Mouse (Mus musculus): Measurements from ENCODE around the gene Spock1. TPM values are rescaled to one million over a fixed set of nuclear protein-coding genes. Genes with fewer than 3 reads are reported as not detected.

Spock1 gene
- total and polyA plus RNA-seq, 3 experiments, result not detected

DNA sequence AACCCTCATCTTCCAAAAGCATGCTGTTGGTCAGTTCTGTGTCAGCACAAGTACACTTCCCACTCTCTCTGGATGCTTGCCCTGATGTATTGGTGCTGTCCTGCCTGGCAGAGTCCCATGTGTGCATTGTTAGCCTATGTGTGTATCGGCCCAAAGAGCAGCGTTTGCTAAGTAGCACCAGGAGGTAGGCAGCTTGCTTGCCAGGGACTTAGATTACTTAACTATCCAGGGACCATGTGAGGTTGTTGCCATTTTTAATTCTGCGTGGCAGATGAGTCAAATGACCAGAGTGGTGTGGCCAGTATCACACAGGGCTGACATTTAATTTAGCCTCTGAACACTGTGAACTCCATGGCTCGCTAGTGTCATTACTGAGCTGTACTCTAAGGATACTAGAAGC is 256.9 kb downstream of the Spock1 start:
- Histone ChIP-seq H3K9me3 (replicated peaks; ENCODE audit: low read length) (peaks cover 82% of the 10 kb centered on the region), H3K27ac (ENCODE audit: insufficient read depth, low read depth) (no peak overlapping the region), H3K4me2 (ENCODE audit: insufficient read depth, low read depth, poor library complexity, severe bottlenecking) (no peak overlapping the region), H3K36me3 (replicated peaks in 1 of 2; ENCODE audit: control insufficient read depth in 1 of 2, insufficient read depth in 1 of 2, low read length in 1 of 2) (no peaks in the 10 kb centered on the region), H3K4me1 (ENCODE audit: control insufficient read depth in 1 of 2, insufficient read depth in 2 of 2) (no peaks in the 10 kb centered on the region), H3K9ac (ENCODE audit: insufficient read depth, low read depth) (no peak overlapping the region), H3K4me3 (replicated peaks in 1 of 3; ENCODE audit: low read depth in 2 of 3, low read length in 2 of 3, poor library complexity in 1 of 3) (no peak overlapping the region), H3K27me3 (replicated peaks) (no peaks in the 10 kb centered on the region), H3K79me2 (replicated peaks; ENCODE audit: control insufficient read depth, extremely low read depth, insufficient read depth, poor library complexity, severe bottlenecking) (no peaks in the 10 kb centered on the region)
- no peak for TF ChIP-seq ZC3H11A (IDR thresholded peaks at IDR 0.05; ENCODE audit: low read depth, low read length)
- TF ChIP-seq PAX5 (IDR thresholded peaks at IDR 0.05; ENCODE audit: low read length), result no peak
- TF ChIP-seq GABPA (IDR thresholded peaks at IDR 0.05; ENCODE audit: insufficient replicate concordance, low read depth, low read length), result no peak
- no peak for TF ChIP-seq BHLHE40 (IDR thresholded peaks at IDR 0.05; ENCODE audit: low read depth, low read length)
- TF ChIP-seq TCF12 (IDR thresholded peaks at IDR 0.05; ENCODE audit: low read depth, low read length), result no peak
- no peak for TF ChIP-seq USF1 (IDR thresholded peaks at IDR 0.05; ENCODE audit: low read depth, low read length)
- TF ChIP-seq MXI1 (IDR thresholded peaks at IDR 0.05; ENCODE audit: low read depth, low read length), result no peak
- no peak for TF ChIP-seq HCFC1 (IDR thresholded peaks at IDR 0.05; ENCODE audit: low read depth, low read length)
- TF ChIP-seq RAD21 (IDR thresholded peaks at IDR 0.05; ENCODE audit: low read depth, low read length), result no peak
- TF ChIP-seq E2F4 (IDR thresholded peaks at IDR 0.05; ENCODE audit: insufficient replicate concordance, low read depth, low read length), result no peak
- TF ChIP-seq CHD1 (IDR thresholded peaks at IDR 0.05; ENCODE audit: low read depth, low read length), result no peak
- no peak for TF ChIP-seq UBTF (IDR thresholded peaks at IDR 0.05; ENCODE audit: low read depth, low read length)
- TF ChIP-seq RCOR1 (conservative IDR thresholded peaks at IDR 0.05; ENCODE audit: low read depth, low read length), result no peak
- TF ChIP-seq POLR2AphosphoS2 (IDR thresholded peaks at IDR 0.05; ENCODE audit: low read depth, low read length), result no peak
- TF ChIP-seq CTCF (conservative IDR thresholded peaks at IDR 0.05 in 1 of 2, IDR thresholded peaks at IDR 0.05 in 1 of 2; ENCODE audit: low read depth in 2 of 2, low read length in 2 of 2), result no peak
- no peak for TF ChIP-seq TBP (conservative IDR thresholded peaks at IDR 0.05; ENCODE audit: low read depth, low read length)
- no peak for TF ChIP-seq NRF1 (IDR thresholded peaks at IDR 0.05; ENCODE audit: low read depth, low read length)
- no peak for TF ChIP-seq MYC (IDR thresholded peaks at IDR 0.05; ENCODE audit: low read depth, low read length)
- dilution Hi-C loops (cut with MboI; ENCODE audit: extremely low pct_ligation_motif_present, extremely low pct_unique_long_range_greater_than_20kb, low sequenced_read_pairs), result no loop called here
- in situ Hi-C loops (cut with MboI; ENCODE audit: low pct_ligation_motif_present, low pct_unique_long_range_greater_than_20kb, low sequenced_read_pairs), result no loop called here
- no peak for DNase-seq (ENCODE audit: extremely low read depth)

DNA sequence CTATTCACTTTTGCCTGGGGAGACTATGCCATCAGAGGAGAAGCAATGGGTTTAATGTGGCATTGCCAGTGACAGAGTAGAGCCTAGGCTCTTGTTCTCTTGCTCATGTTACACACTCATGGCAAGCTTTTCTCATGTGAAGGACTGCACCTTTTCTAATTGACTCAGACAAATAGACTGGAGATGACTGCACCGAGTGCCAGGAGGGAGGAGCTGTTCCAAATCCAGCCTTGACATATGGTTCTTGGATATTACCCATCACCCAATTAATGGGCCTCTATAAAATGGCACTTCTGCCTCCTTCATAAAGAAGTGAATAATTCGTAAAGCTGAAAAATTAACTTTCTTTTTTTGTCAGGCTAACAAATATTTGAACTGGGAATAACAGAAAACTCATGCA is 259.3 kb downstream of the Spock1 start:
- Histone ChIP-seq H3K27ac (ENCODE audit: insufficient read depth, low read depth) (no peak overlapping the region), H3K4me2 (ENCODE audit: insufficient read depth, low read depth, poor library complexity, severe bottlenecking) (no peak overlapping the region), H3K9ac (ENCODE audit: insufficient read depth, low read depth) (no peak overlapping the region), H3K79me2 (replicated peaks; ENCODE audit: control insufficient read depth, extremely low read depth, insufficient read depth, poor library complexity, severe bottlenecking) (no peaks in the 10 kb centered on the region), H3K4me3 (replicated peaks in 1 of 3; ENCODE audit: low read depth in 2 of 3, low read length in 2 of 3, poor library complexity in 1 of 3) (no peak overlapping the region), H3K27me3 (replicated peaks) (no peaks in the 10 kb centered on the region), H3K9me3 (replicated peaks; ENCODE audit: low read length) (peaks cover 79% of the 10 kb centered on the region), H3K4me1 (ENCODE audit: control insufficient read depth in 1 of 2, insufficient read depth in 2 of 2) (no peaks in the 10 kb centered on the region), H3K36me3 (replicated peaks in 1 of 2; ENCODE audit: control insufficient read depth in 1 of 2, insufficient read depth in 1 of 2, low read length in 1 of 2) (no peaks in the 10 kb centered on the region)
- no peak for DNase-seq (ENCODE audit: extremely low read depth)
- in situ Hi-C loops (cut with MboI; ENCODE audit: low pct_ligation_motif_present, low pct_unique_long_range_greater_than_20kb, low sequenced_read_pairs), result no loop called here
- dilution Hi-C loops (cut with MboI; ENCODE audit: extremely low pct_ligation_motif_present, extremely low pct_unique_long_range_greater_than_20kb, low sequenced_read_pairs), result no loop called here
- no peak for TF ChIP-seq USF2 (conservative IDR thresholded peaks at IDR 0.05; ENCODE audit: low read depth, low read length)
- no peak for TF ChIP-seq ZC3H11A (IDR thresholded peaks at IDR 0.05; ENCODE audit: low read depth, low read length)
- TF ChIP-seq ZMIZ1 (IDR thresholded peaks at IDR 0.05; ENCODE audit: low read depth, low read length), result no peak
- TF ChIP-seq ELF1 (IDR thresholded peaks at IDR 0.05; ENCODE audit: low read depth, low read length), result no peak
- TF ChIP-seq PAX5 (IDR thresholded peaks at IDR 0.05; ENCODE audit: low read length), result no peak
- no peak for TF ChIP-seq CHD1 (IDR thresholded peaks at IDR 0.05; ENCODE audit: low read depth, low read length)
- TF ChIP-seq POLR2AphosphoS2 (IDR thresholded peaks at IDR 0.05; ENCODE audit: low read depth, low read length), result no peak
- TF ChIP-seq ETS1 (conservative IDR thresholded peaks at IDR 0.05; ENCODE audit: low read depth, low read length), result no peak
- no peak for TF ChIP-seq HCFC1 (IDR thresholded peaks at IDR 0.05; ENCODE audit: low read depth, low read length)
- no peak for TF ChIP-seq MAZ (IDR thresholded peaks at IDR 0.05; ENCODE audit: low read depth, low read length)
- no peak for TF ChIP-seq MXI1 (IDR thresholded peaks at IDR 0.05; ENCODE audit: low read depth, low read length)
- no peak for TF ChIP-seq RAD21 (IDR thresholded peaks at IDR 0.05; ENCODE audit: low read depth, low read length)
- TF ChIP-seq TBP (conservative IDR thresholded peaks at IDR 0.05; ENCODE audit: low read depth, low read length), result no peak
- TF ChIP-seq UBTF (IDR thresholded peaks at IDR 0.05; ENCODE audit: low read depth, low read length), result no peak
